Comparison of ENCODE assay signal across 35 mouse cellular contexts in the genomic region with DNA sequence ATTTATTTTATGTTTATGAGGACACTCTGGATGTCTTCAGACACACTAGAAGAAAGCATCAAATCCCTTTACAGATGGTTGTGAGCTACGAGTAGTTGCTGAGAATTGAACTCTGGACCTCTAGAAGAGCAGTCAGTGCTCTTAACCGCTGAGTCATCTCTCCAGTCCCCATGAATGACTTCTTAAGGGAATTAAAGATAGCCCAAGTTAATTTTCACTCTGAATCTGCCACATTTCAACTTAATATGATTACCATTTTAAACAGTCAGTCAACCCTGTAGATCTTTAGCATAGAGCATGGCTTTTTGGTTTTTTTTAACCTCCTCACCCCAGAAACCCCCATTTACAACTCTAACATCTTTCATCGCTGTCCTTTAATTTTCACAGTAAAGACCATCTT. TPM values are rescaled to one million over a fixed set of nuclear protein-coding genes. Genes with fewer than 3 reads are reported as not detected.
"Had no signal": no experiment of that assay in that cellular context is flagged by ENCODE, and none has a peak within 500 bp of the region (broad histone marks: within the 10 kb centered on the region; RNA-seq: fewer than 3 reads in every experiment).

No protein-coding gene starts in this region.

- DNase-seq: heart, adult 18-20 months; heart, adult 2 months; heart, postnatal 10 days; heart, postnatal 14 days; heart, postnatal 36 days; heart, postnatal 4 days; kidney, adult 11 months; kidney, adult 18-20 months; kidney, adult 8-10 months; kidney, postnatal 10 days; kidney, postnatal 14 days; kidney, postnatal 36 days; kidney, postnatal 4 days; layer of hippocampus, adult 9-11 months; layer of hippocampus, postnatal 36 days had no signal

- H3K9ac ChIP-seq: heart, embryonic 12.5 days; heart, embryonic 13.5 days; heart, embryonic 15.5 days; hindbrain, embryonic 12.5 days; hindbrain, embryonic 13.5 days; hindbrain, embryonic 14.5 days; hindbrain, embryonic 15.5 days; intestine, embryonic 15.5 days; kidney, embryonic 15.5 days had no signal

- H3K36me3 ChIP-seq: heart, embryonic 10.5 days; heart, embryonic 12.5 days; heart, embryonic 13.5 days; heart, embryonic 15.5 days; hindbrain, embryonic 10.5 days; hindbrain, embryonic 12.5 days; hindbrain, embryonic 13.5 days; hindbrain, embryonic 15.5 days; intestine, embryonic 15.5 days; kidney, embryonic 15.5 days had no signal

- H3K9me3 ChIP-seq: heart, embryonic 10.5 days; heart, embryonic 12.5 days; heart, embryonic 13.5 days; heart, embryonic 15.5 days; hindbrain, embryonic 10.5 days; hindbrain, embryonic 12.5 days; hindbrain, embryonic 13.5 days; hindbrain, embryonic 15.5 days; intestine, embryonic 15.5 days; kidney, embryonic 15.5 days had no signal

- H3K4me3 ChIP-seq: heart, adult 2 months; heart, embryonic 10.5 days; heart, embryonic 12.5 days; heart, embryonic 13.5 days; heart, embryonic 15.5 days; hindbrain, embryonic 10.5 days; hindbrain, embryonic 12.5 days; hindbrain, embryonic 13.5 days; hindbrain, embryonic 15.5 days; intestine, embryonic 15.5 days; kidney, embryonic 15.5 days; layer of hippocampus, adult 2 months had no signal

- H3K27ac ChIP-seq: heart, adult 2 months; heart, embryonic 10.5 days; heart, embryonic 13.5 days; heart, embryonic 15.5 days; hindbrain, embryonic 10.5 days; hindbrain, embryonic 12.5 days; hindbrain, embryonic 13.5 days; hindbrain, embryonic 14.5 days; hindbrain, embryonic 15.5 days; hindbrain, postnatal 0 days; intestine, embryonic 15.5 days; kidney, embryonic 15.5 days; kidney, postnatal 0 days; layer of hippocampus, adult 2 months had no signal

- H3K4me2 ChIP-seq: heart, embryonic 11.5 days; heart, embryonic 12.5 days; heart, embryonic 13.5 days; heart, embryonic 15.5 days; hindbrain, embryonic 12.5 days; hindbrain, embryonic 13.5 days; hindbrain, embryonic 14.5 days; hindbrain, embryonic 15.5 days; intestine, embryonic 15.5 days; kidney, embryonic 15.5 days had no signal

- ATAC-seq: hindbrain, embryonic 16.5 days; hindbrain, postnatal 0 days; inflammation-experienced regulatory T-cells, adult 6 months; intestine, embryonic 15.5 days; intestine, embryonic 16.5 days; intestine, postnatal 0 days had no signal

- H3K27me3 ChIP-seq: heart, embryonic 12.5 days; heart, embryonic 13.5 days; heart, embryonic 15.5 days; hindbrain, embryonic 12.5 days; hindbrain, embryonic 13.5 days; hindbrain, embryonic 15.5 days; intestine, embryonic 15.5 days; kidney, embryonic 15.5 days had no signal

RNA-seq across cellular contexts. Expression of a gene that starts 42.6 kb away (rescaled TPM):
- total RNA-seq: hematopoietic stem cell, adult 5-6 weeks had no signal
- polyA plus RNA-seq: inflammation-experienced regulatory T-cells, adult 6 months had no signal
